Mouse (Mus musculus): ENCODE measurements around the gene Trappc5.

Gene Trappc5

DNA sequence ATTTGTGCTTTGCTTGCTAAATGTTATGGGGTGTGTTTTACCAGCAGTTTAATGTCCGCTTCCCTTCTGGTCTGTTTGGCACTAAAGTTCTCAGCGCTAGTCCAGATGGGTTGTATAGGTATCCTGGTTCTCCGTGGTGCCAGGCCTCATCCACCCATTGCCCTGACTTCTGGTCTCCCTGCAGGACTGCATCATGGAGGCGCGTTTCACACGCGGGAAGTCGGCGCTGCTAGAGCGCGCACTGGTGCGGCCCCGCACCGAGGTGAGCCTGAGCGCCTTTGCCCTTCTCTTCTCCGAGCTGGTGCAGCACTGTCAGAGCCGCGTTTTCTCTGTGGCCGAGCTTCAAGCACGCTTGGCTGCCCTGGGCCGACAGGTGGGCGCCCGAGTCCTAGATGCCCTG is 2.7 kb downstream of the Trappc5 start:
- DNase-seq, result no peak

DNA sequence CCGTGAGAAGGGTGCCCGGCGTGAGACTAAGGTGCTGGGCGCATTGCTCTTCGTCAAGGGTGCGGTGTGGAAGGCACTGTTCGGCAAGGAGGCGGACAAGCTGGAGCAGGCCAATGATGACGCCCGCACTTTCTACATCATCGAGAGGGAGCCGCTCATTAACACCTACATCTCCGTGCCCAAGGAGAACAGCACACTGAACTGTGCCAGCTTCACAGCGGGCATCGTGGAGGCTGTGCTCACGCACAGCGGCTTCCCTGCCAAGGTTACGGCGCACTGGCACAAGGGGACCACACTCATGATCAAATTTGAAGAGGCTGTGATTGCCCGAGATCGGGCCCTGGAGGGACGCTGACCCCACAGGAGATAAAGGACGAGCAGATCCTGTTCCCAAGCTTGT is 3.1 kb downstream of the Trappc5 start:
- peak; percentile 70 to 77 for DNase-seq

DNA sequence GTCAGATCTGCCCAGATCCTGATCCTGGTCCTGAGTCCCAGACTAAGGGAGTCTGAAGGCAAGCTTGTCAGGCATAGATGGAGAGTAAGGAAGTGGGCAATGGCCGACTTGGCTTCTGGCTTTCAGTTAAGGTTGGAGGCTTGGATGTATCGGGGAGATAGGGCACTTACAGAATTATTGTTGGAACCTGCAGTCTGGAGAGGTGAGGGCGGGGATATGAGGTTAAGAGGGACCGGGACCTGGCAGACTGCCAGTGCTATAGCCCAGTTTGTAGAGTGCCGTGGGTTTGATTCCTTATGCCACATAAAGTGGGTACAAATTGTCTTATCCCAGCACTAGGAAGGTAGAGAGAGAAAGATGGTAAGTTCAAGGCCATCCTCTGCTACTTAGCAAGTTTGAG is 3.6 kb downstream of the Trappc5 start:
- DNase-seq, result peak in 1 of 2 experiments; percentile 43

DNA sequence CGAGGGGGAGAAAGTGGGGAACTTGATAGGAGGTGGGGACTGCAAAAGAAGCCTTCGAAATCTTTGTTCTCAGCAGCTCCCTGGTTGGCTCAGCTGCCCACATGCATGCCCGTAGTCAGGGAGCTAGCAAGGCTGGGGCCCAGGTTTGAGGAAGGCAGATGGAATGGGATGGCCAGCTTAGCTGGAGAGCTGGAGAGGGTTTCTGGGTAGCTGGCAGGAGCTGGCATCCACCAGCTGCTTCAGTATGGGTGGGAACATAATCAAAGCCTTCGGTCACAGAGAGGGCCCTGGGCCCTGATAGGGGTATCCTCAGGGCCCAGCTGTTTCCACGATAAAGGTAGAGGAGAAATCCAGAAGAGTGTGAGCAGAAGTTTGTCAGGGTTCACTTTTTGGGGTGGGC is 6.3 kb downstream of the Trappc5 start:
- DNase-seq, result peak; percentile 44 to 56

DNA sequence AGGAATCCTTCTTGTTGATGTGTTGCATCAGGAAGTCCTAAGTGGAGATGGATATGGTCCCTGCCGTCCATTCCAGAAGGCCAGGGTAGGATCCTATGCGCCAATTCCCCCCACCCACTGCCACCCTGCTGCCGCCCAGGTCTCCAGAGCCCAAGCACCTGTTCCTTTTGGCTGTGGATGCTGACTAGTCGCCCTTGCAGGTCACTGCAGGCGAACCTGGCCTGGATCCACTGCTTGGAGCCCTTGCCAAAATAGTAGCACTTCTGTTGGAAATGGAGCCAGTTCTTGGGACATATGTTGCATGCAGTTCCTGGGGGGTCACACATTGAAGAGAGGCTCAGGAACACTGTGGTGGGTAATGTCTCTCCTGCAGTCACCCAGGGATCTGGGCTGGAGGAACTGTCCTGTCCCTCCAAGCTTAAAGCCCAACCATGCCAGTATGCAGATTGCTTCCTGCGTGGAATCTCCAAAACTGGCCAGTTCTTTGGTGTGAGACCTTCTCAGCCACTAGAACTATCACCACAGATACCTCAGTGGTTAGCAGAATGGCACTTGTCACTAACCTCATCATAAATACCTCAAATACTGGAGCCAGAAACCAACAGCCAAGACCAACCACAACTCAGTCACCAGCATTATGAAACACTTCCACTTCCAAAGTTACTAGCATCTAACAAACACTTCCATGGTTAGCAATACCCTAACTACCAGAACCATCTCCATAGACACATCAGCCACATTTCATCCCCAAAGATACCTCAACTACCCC is 7.5 kb downstream of the Trappc5 start:
- DNase-seq, result peak; percentile 88 to 89

DNA sequence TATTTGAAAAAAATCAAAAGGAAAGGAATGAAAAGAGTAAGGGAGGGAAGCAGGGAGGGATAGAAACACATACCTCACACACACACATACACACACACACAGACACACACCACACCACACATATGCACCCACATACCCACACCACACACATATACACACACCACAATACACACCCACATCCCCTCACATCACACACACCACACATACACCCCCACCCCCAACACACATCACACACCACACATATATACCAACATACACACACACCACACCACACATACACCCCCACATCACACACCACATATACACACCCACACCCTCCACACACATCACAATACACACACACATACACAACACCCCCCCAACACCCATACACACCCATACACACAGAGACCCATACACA is 8.4 kb downstream of the Trappc5 start:
- DNase-seq, result no peak

DNA sequence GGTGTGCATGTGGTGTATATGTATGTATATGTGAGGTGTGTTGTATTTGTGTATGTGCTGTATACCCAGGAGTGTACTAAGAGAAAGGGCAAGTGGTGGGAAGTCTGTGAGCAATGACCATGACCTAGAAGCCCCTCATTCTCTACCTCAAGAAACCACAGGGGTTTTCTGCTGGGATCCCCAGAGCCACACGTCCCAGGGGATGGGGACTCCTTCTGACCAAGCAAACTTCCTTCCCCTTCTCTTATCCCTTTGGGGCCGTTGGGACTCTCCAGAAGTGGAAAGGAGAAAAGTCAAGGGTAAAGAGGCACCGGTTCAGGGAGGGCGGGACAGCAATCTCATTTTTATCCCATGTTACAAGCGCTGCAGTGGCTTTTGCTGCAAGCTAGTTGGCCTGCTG is 9.3 kb downstream of the Trappc5 start:
- DNase-seq, result no peak

DNA sequence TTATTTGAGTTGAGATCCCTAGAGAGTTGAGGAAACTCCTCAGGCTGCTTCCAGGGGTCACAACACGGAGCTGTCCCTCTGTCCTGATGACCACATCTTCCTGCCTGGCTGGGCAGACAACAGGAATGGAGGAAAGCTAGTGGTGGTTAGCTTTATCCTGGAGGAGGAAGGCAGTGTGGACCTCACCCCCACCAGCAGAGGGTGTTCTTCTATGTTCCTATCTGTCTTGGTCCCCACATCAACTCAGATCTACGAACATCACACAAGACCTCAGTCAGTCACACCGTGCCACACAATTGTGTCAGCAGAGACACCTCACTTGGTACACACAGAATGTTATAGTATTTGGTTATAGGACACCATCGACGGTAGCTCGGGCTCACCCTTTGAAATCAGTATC is 11.4 kb downstream of the Trappc5 start:
- DNase-seq, result no peak

DNA sequence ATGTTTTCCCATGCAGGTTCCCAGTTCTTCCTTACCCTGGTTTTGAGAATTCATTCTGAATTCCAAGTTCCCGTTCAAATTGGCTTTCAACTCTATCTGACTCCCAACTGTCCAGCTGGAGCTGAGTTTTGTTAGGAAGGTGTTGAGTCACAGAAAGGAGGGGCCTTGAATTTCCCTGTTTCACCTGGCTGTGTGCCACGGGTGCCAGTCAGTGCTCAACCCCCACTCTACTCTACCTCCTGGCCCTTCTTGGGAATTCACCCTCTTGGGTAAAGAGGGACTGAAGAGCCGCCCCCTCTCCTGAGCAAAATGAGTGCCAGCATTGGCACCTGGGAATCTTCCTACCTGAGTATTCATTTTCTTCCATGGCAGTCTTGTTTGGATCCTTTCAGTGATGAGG is 14.7 kb downstream of the Trappc5 start:
- no peak for DNase-seq

DNA sequence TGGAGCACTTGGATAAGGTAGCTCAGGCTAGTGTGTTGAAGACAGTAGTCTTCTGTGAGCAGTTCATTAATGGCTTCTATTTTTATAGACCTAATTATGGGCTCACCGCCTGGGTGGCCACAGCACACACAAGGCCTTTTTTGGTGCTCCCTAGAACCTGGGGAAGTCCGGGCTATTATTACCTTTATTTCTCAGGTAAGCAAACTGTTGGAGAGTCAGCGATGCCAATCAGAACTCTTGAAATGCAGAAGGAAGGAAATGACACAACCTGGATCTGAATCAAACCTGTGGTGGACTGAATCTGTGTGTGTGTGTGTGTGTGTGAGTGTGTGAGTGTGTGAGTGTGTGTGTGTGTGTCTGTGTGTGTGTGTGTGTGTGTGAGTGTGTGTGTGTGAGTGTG is 18.0 kb downstream of the Trappc5 start, which contains the start of gene Fcer2a:
Gene Fcer2a (minus strand): TSS at position 55 of the 400 bp plus-strand sequence.
- DNase-seq, result no peak

DNA sequence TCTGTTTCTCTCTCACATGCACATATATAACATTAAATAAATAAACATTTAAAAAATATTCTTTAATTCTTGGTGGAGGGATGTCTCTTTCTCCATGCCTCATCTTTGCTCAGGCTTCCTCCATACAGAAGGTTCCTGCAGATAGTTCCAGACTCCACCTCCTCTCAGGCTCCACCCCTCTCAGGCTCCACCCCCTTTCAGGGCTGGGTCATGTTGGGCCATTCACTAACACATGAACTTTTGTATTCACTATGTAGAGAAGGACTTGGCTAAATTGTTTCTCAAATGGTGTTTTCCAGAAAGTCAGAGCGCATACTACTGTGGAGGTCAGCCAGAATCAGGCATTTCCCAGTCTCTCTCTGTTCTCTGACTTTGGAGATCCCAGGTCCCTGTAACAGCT is 25.4 kb downstream of the Trappc5 start:
- DNase-seq, result no peak

DNA sequence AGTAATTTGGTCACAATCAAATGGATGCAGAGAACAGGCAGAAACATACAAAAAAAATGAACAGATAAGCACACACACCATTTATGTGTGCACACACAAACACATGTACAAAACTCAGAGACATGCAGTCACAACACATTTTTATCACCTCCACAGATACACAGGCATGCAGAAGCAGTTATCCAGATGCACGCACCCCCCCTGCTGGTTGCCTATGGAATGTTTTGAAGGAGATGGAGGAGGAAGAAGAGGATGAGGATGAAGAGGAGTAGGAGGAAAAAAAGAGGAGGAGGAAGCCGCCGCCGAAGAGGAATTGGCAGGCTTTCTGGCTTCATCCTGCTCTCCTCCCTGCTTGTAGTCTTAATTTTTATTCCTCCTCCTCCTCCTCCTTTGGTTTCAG is 29.6 kb downstream of the Trappc5 start:
- DNase-seq, result peak in 1 of 2 experiments; percentile 48

DNA sequence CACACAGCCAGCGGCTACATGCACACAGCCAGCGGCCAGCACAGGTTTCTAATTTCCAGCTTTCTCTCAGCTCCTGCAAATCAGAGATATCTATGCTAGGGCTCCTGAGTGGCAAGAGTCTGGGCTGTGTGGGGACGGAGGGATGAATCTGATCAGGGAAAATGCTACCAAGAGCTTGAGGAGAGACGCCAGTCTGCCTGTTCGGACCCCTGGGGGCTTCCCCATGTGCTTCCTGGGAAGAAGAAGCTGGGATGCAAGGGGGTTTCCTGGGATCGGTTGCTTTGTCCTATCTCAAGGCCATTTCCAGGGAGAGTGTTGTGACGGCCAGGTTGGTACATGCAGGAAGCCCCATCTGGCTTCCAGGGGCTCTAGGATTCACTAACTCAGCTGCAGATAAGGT is 31.5 kb downstream of the Trappc5 start:
- no peak for DNase-seq

DNA sequence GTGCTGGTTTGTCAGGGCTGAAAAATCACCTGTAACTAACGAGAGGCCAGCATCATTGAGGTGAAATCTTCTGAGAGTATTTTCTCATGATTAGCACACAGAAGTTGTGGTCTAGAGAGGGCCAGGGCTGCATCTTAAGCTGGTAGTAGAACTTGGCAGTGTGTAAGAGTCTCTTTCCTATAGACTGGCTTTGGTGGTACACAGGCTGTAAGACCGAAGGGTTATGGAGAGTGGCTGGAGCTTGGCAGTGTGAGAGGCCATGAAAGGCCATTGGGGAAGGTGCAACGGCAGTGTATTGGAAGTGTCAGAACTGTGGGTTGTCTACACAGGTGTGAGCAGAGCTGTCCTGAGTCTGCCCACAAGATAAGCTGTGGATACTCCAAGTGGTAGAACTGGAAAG is 34.2 kb downstream of the Trappc5 start:
- DNase-seq, result no peak

DNA sequence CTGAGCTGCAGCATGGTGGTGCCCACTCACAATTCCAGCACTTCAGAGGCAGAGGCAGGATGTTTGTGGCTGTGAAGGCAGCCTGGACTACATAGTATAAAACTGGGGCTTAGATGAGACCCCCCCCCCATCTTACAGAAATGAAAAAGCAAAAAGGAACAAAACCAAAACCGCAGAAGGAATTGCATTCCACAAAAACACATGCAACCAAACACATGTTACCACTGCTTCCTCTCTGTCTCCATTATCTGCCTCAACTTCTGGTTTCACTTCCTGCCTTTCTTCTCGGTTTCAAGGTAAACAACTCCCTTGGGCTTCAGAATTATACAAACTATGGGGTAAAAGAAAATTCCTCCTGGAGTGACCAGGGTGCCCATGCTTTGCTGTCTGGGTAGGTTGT is 35.5 kb downstream of the Trappc5 start:
- no peak for DNase-seq

DNA sequence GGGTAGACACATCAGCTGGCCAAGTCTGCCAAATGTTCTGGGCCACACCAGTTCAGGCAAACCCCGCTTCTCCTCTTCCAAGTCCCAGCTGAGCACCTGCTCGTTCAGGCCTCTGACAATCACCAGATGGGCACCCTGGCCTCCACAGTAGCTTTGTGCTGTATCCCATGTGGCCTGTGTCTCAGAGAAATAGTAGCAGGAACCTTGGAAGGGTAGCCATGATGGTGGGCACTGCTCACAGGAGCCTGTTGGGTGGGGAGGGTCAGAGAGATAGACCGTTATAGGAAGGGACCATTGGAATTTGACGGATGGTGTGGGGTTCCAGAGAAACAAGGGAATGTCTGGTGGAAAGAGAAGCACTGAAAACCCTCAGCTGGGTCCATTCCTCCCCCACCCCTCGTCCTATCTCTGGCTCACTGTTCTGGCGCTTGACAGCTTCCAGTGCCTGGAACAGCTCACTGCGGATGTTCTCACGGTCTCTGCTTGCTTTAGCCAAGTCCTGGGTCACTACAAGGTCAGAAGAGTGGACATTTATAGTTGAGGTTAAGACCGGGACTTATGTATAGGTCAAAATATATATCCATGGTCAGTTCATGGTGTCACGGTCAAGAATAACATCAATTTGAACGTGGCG is 41.3 kb downstream of the Trappc5 start:
- no peak for DNase-seq

DNA sequence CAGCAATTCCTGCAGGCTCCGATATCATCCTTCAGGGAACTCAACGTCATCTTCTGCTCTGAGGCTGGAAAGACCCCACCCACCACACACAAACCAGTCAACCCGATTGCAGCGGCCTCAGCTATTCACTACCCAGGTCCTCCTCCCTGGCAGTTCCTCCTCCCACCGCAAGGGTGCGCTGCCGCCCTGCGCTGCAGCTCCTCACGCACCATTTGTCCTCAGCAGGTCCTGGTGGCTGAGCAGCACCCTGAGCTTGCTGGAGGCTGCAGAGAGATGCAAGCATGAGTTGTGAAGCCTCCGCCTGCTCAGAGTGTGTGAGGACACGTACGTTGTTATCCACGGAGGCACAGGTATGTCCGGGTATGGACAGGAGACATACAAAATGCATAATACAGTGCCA is 42.5 kb downstream of the Trappc5 start:
- peak; percentile 80 to 86 for DNase-seq

DNA sequence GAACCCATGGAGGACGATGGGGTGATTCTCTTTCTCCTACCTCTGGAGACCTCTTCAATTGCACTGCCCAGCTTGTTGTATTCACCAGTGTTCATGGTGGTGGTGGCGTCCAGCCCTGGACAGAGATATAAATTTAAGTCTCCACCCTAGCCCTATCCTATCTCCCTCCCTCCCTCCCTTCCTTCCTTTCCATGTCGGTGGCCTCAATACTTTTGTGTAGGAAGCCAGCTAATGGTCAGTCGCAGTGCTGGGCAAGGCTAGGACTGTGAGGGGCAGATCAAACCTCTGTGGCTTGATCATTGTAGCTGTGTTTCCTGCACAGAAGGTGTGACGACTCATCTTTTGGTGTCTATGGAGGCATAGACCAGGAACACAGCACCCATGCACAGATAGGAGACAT is 44.5 kb downstream of the Trappc5 start, which contains the start of gene Clec4g:
Gene Clec4g (minus strand): TSS at position 101 of the 400 bp plus-strand sequence.
- no peak for DNase-seq

DNA sequence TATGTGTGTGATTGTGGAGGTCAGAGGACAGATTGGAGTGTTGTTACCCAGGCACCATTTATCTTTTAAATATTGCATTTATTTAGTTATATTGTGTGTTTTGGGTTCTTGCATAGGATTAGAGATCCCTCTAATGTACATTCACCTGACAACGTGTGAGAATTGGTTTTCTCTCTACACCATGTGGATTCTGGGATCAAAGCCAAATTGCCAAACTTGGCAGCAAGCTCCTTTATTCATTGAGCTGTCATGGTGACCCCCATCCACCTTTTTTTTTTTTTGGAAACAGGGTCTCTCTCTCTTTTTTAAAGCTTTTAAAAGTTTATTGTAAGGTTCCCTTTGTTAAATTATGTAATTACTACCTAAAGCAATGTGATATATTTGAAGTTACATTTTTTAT is 44.9 kb downstream of the Trappc5 start:
- peak in 1 of 2 experiments; percentile 23 for DNase-seq
